Mouse (Mus musculus): ENCODE measurements around the gene Nav2.

Gene Nav2

GRCm38 (mm10) chr7:49206775-49207676 is 298.5 kb downstream of the Nav2 start:
- no peak for DNase-seq (ENCODE audit: low spot score)

DNA sequence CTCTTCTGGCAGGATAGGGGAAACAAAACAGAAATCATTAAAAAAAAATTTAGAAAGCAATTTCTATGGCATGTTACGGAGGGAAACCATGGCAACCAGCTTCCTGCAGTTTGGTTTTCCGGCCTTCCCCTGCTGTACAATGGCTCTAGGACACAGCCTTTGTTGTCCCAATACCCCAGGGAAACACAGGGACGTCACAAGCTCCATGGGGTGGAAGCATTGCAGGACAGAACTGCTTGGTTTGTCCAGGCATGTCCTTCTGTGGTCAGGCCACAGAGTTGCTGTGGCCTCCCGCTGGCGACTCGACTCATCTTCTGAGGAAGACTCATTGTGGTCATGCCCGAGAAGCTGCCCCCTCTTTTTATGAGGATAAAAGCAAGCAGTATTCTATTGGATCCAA is 301.0 kb downstream of the Nav2 start:
- peak; percentile 16 for DNase-seq (ENCODE audit: low spot score)

- no peak for DNase-seq (ENCODE audit: low spot score)
Measured at GRCm38 (mm10) chr7:49210721-49211120, 302.2 kb downstream of the Nav2 start.

DNA sequence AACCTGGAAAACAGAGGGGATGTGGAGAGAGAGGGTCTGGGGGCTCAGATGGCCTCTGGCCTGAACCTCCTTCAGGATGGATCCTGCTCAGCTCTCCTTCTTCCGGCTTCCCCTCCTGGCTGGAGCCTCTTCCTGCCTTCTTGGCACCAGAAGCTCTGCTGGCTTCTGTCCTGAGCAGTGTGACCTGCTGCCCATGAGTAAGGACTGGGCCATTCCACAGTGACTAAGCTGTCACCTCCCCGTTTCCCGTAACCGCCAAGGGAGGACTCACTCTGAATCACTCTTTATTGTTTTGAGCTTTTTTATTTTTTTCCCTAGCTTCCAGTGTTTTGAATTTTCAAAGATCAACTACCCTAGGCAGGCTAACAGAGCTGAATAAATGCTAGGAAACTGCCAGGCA is 304.5 kb downstream of the Nav2 start:
- no peak for DNase-seq (ENCODE audit: low spot score)

- no peak for DNase-seq (ENCODE audit: low spot score)
Measured at GRCm38 (mm10) chr7:49217786-49218185, 309.3 kb downstream of the Nav2 start.

GRCm38 (mm10) chr7:49225741-49226140 is 317.2 kb downstream of the Nav2 start:
- no peak for DNase-seq (ENCODE audit: low spot score)

- no peak for DNase-seq (ENCODE audit: low spot score)
Measured at GRCm38 (mm10) chr7:49232969-49233368, 324.5 kb downstream of the Nav2 start.

GRCm38 (mm10) chr7:49234288-49234687 is 325.8 kb downstream of the Nav2 start:
- no peak for DNase-seq (ENCODE audit: low spot score)

DNA sequence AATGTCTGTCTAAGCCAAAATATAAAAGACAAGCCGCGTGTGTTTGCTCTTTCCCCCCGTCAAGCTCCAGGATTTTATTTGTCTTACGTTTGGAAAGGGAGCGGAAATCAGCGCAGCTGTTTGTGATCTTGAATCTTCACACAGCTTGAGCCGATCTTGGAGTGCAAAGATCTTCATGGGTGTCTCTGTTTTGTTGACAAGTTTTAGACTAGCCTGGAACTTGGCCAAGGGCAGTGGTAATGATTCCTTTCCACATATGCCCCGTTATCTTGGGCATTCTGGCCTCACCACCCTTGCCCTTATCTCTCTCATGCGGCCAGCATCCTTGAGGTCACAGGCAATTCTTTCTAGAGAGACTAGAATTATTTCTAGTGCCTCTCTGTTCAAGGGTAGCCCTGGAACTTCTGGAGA is 326.8 kb downstream of the Nav2 start:
- no peak for DNase-seq (ENCODE audit: low spot score)

GRCm38 (mm10) chr7:49235821-49236220 is 327.3 kb downstream of the Nav2 start:
- no peak for DNase-seq (ENCODE audit: low spot score)

GRCm38 (mm10) chr7:49240461-49240860 is 331.9 kb downstream of the Nav2 start:
- DNase-seq (ENCODE audit: low spot score): no peak

GRCm38 (mm10) chr7:49241229-49241751 is 332.8 kb downstream of the Nav2 start:
- DNase-seq (ENCODE audit: low spot score): no peak

DNA sequence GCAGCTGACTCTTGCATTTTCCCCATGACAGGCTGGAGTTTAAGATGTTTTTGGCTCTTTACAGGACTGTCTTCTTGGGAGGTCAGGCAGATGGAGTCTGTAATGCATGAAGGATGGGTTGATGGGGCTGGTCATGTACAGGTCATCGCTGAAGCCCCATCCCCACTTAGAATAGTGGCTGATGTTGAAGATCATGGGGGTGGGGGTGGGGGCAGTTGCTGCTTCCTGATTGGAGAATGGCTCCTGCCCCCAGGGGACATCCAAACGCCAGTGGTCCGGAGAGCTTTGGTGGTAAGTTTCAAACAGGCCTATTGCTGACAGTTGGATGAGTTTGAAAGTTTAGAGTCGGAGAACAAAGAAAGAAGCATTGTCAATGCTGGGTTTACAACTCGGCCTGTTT is 333.7 kb downstream of the Nav2 start:
- DNase-seq (ENCODE audit: low spot score): no peak

GRCm38 (mm10) chr7:49243079-49243478 is 334.6 kb downstream of the Nav2 start:
- no peak for DNase-seq (ENCODE audit: low spot score)

GRCm38 (mm10) chr7:49245537-49246239 is 337.2 kb downstream of the Nav2 start:
- DNase-seq (ENCODE audit: low spot score): peak; percentile 96

DNA sequence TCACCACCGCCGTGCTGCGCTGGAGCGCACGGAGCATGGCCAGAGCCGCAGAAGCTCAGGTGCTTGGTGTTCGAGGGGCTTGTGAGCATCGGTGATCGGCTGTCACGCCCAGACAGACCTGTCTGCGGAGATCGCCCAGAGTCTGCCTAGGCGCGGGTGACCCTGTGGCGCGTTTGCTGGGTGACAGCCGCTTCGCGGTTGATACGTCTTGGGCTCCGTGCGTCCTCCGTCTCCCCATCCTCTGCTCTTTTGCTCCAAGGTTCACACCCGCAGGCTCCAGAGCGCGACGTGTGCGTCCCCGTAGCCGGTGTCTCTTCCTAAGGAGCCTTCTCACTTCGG is 337.7 kb downstream of the Nav2 start:
- DNase-seq (ENCODE audit: low spot score): peak; percentile 24

- no peak for DNase-seq (ENCODE audit: low spot score)
Measured at GRCm38 (mm10) chr7:49246584-49247481, 338.3 kb downstream of the Nav2 start.

DNA sequence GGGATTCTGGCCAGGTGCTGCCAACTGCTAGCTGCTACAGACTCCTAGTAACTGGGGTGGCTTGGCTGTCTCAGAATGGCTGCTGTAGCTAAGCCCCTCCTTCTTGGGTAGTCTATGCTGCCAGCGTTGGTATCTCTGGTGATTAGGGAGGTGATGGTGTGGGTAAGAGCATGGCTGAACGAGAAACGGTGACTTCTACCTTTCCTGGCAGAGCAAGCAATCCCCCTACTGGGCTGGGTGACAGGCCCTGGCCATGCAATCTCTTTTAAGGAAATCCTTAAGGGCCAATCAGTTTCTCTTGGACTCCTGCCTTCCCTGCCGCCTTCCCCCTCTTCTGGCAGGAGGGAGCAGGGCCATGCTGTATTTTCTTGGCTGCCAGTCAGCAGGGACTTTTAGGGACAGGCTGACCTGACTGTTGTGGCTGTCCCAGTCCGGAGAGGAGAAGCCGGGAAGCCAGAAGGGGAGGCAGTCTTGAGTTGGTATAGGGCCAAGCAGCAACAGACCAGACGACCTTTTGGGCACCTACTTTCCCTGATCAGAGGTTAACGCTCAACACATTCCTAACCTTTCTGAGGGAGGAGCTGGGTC is 339.3 kb downstream of the Nav2 start:
- no peak for DNase-seq (ENCODE audit: low spot score)

DNA sequence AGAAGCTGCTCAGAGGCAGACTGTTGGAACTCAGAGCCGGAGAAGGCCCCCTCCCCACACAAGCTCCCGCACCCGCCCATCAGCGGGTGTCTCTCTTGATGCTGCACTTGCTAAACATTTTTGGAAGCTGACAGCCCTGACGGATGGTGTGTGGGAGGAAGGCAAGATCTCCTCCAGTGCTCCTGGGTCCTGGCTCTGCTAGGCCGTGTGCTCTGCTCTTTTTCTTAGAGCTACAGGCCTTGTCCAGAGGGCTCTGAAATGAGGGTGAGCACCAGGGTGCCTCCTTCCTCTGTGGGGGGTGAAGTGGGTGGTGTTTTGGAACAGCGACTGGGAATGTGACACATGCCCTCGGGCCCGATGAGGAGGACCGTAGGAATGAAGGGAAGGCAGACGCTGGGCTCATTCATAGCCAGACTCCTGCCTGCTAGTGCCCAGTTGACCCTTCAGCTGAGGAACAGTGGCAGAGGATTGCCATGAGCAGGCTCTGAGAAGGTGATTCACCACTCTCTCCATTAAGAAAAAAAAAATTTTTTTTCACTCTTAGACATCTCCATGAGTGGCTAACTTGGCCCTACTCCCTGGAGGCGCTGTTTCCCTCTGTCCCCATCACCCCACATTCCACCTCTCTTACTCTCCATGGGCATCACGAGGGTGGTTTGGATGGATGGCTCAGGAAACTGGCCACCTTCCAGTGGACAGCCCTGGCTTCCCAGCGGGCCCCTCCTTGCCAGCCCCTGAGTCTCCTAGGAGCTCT is 340.0 kb downstream of the Nav2 start:
- peak; percentile 33 for DNase-seq (ENCODE audit: low spot score)

- DNase-seq (ENCODE audit: low spot score): no peak
Measured at GRCm38 (mm10) chr7:49249462-49249861, 340.9 kb downstream of the Nav2 start.

GRCm38 (mm10) chr7:49249996-49250395 is 341.5 kb downstream of the Nav2 start:
- peak; percentile 94 for DNase-seq (ENCODE audit: low spot score)
